Mouse (Mus musculus): Measurements from ENCODE around the gene Bmpr2.

The Bmpr2 gene

GRCm38 (mm10) chr1:59795336-59795735 lies 32.1 kb downstream of the Bmpr2 start:
- DNase-seq (ENCODE audit: low spot score in 2 of 2), result peak in 1 of 2 experiments; percentile 31

GRCm38 (mm10) chr1:59797865-59798264 lies 34.7 kb downstream of the Bmpr2 start:
- no peak for DNase-seq (ENCODE audit: low spot score in 2 of 2)

- no peak for DNase-seq (ENCODE audit: low spot score in 2 of 2)
Observed at GRCm38 (mm10) chr1:59804363-59804762, 41.2 kb downstream of the Bmpr2 start.

- no peak for DNase-seq (ENCODE audit: low spot score in 2 of 2)
Observed at GRCm38 (mm10) chr1:59809921-59810320, 46.7 kb downstream of the Bmpr2 start.

- no peak for DNase-seq (ENCODE audit: low spot score in 2 of 2)
Observed at GRCm38 (mm10) chr1:59812782-59813181, 49.6 kb downstream of the Bmpr2 start.

GRCm38 (mm10) chr1:59825421-59825820 lies 62.2 kb downstream of the Bmpr2 start:
- no peak for DNase-seq (ENCODE audit: low spot score in 2 of 2)

- peak; percentile 34 to 37 for DNase-seq (ENCODE audit: low spot score in 2 of 2)
Observed at GRCm38 (mm10) chr1:59826583-59826982, 63.4 kb downstream of the Bmpr2 start.

GRCm38 (mm10) chr1:59829410-59829809 lies 66.2 kb downstream of the Bmpr2 start:
- DNase-seq (ENCODE audit: low spot score in 2 of 2), result no peak

GRCm38 (mm10) chr1:59830194-59830593 lies 67.0 kb downstream of the Bmpr2 start:
- no peak for DNase-seq (ENCODE audit: low spot score in 2 of 2)

GRCm38 (mm10) chr1:59833723-59834122 lies 70.5 kb downstream of the Bmpr2 start:
- DNase-seq (ENCODE audit: low spot score in 2 of 2), result peak; percentile 35 to 44

GRCm38 (mm10) chr1:59848327-59848726 lies 85.1 kb downstream of the Bmpr2 start:
- DNase-seq (ENCODE audit: low spot score in 2 of 2), result no peak

GRCm38 (mm10) chr1:59859046-59859445 lies 95.8 kb downstream of the Bmpr2 start:
- no peak for DNase-seq (ENCODE audit: low spot score in 2 of 2)

GRCm38 (mm10) chr1:59862144-59862543 lies 98.9 kb downstream of the Bmpr2 start:
- no peak for DNase-seq (ENCODE audit: low spot score in 2 of 2)

GRCm38 (mm10) chr1:59868041-59868440 lies 104.8 kb downstream of the Bmpr2 start:
- no peak for DNase-seq (ENCODE audit: low spot score in 2 of 2)

- DNase-seq (ENCODE audit: low spot score in 2 of 2), result no peak
Observed at GRCm38 (mm10) chr1:59874023-59874422, 110.8 kb downstream of the Bmpr2 start.

GRCm38 (mm10) chr1:59878098-59878497 lies 114.9 kb downstream of the Bmpr2 start:
- DNase-seq (ENCODE audit: low spot score in 2 of 2), result no peak

- DNase-seq (ENCODE audit: low spot score in 2 of 2), result peak; percentile 76 to 85
Observed at GRCm38 (mm10) chr1:59883349-59884134, 120.3 kb downstream of the Bmpr2 start.

GRCm38 (mm10) chr1:59886899-59887298 lies 123.7 kb downstream of the Bmpr2 start:
- DNase-seq (ENCODE audit: low spot score in 2 of 2), result peak; percentile 22 to 23

- no peak for DNase-seq (ENCODE audit: low spot score in 2 of 2)
Observed at GRCm38 (mm10) chr1:59888018-59888417, 124.8 kb downstream of the Bmpr2 start.

GRCm38 (mm10) chr1:59891185-59891584 lies 128.0 kb downstream of the Bmpr2 start:
- DNase-seq (ENCODE audit: low spot score in 2 of 2), result no peak

- no peak for DNase-seq (ENCODE audit: low spot score in 2 of 2)
Observed at GRCm38 (mm10) chr1:59892777-59893176, 129.6 kb downstream of the Bmpr2 start.

- DNase-seq (ENCODE audit: low spot score in 2 of 2), result no peak
Observed at GRCm38 (mm10) chr1:59894025-59894424, 130.8 kb downstream of the Bmpr2 start.

- peak in 1 of 2 experiments; percentile 26 for DNase-seq (ENCODE audit: low spot score in 2 of 2)
Observed at GRCm38 (mm10) chr1:59895456-59895855, 132.3 kb downstream of the Bmpr2 start.
